Mouse (Mus musculus): Measurements from ENCODE around the gene Rpl26.

- TF ChIP-seq CTCF (IDR thresholded peaks at IDR 0.05; ENCODE audit: low read depth, low read length) (no peak), POLR2A (IDR thresholded peaks at IDR 0.05; ENCODE audit: borderline replicate concordance, low read depth, low read length) (no peak)
These were observed 48.4 kb upstream of the Rpl26 start for GRCm38 (mm10) chr11:68852932-68853409.

All from bone marrow macrophage, adult 2 months (primary cell).